Mouse (Mus musculus) MEL (cell line): ENCODE measurements around the gene Hsp90aa1.
"Not testable (repeated sequence)": the region's sequence is repeated elsewhere in the genome, so short reads cannot be mapped to it uniquely, and the experiment has no call there.

ENCODE experiments used
- CHD2 ChIP-seq: IDR thresholded peaks from 2 replicates; pipeline ENCODE4 v1.6.1; 2011; ENCODE audit warnings: low read length, improper control_type of control experiment
- CTCF ChIP-seq, 3 experiments: IDR thresholded peaks in 2 of 3; conservative IDR thresholded peaks in 1 of 3; 2 replicates each; pipeline ENCODE4 v1.5.1; 2011 to 2012; ENCODE audit warnings: low read length in 3 of 3, low read depth in 2 of 3, mild to moderate bottlenecking in 2 of 3, improper control_type of control experiment in 1 of 3, inconsistent platforms in 1 of 3, mixed read lengths in 1 of 3, moderate library complexity in 1 of 3; ENCODE audit not compliant: control insufficient read depth in 1 of 3, insufficient read depth in 1 of 3, poor library complexity in 1 of 3, severe bottlenecking in 1 of 3
- E2F4 ChIP-seq: IDR thresholded peaks from 2 replicates; pipeline ENCODE4 v1.6.1; 2011; ENCODE audit warnings: low read depth, low read length, improper control_type of control experiment, borderline replicate concordance
- EP300 ChIP-seq, 2 experiments: IDR thresholded peaks; 2 replicates each; pipeline ENCODE4 v1.6.1; 2011; ENCODE audit warnings: improper control_type of control experiment in 2 of 2, low read length in 2 of 2, low read depth in 1 of 2, mild to moderate bottlenecking in 1 of 2
- GATA1 ChIP-seq: IDR thresholded peaks from 2 replicates; pipeline ENCODE4 v1.6.1; 2011; ENCODE audit warnings: low read depth, low read length, improper control_type of control experiment
- HCFC1 ChIP-seq: IDR thresholded peaks from 2 replicates; pipeline ENCODE4 v1.6.1; 2012; ENCODE audit warnings: low read depth, mild to moderate bottlenecking, inconsistent platforms, low read length, improper control_type of control experiment, moderate library complexity
- NELFE ChIP-seq: IDR thresholded peaks from 2 replicates; pipeline ENCODE4 v1.6.1; 2011; ENCODE audit warnings: low read depth, low read length, improper control_type of control experiment
- POLR2A ChIP-seq, 2 experiments: IDR thresholded peaks; 2 replicates each; pipeline ENCODE4 v1.6.1; 2011 to 2012; ENCODE audit warnings: low read length in 2 of 2, mild to moderate bottlenecking in 2 of 2, control low read depth in 1 of 2, improper control_type of control experiment in 1 of 2, low read depth in 1 of 2, moderate library complexity in 1 of 2; ENCODE audit not compliant: control insufficient read depth in 1 of 2, insufficient read depth in 1 of 2, poor library complexity in 1 of 2
- SMC3 ChIP-seq: IDR thresholded peaks from 2 replicates; pipeline ENCODE4 v1.6.1; 2011; ENCODE audit warnings: low read depth, low read length, improper control_type of control experiment
- TAL1 ChIP-seq: IDR thresholded peaks from 2 replicates; pipeline ENCODE4 v1.6.1; 2012; ENCODE audit warnings: mild to moderate bottlenecking, inconsistent platforms, low read length, moderate library complexity, mixed read lengths
- USF1 ChIP-seq: IDR thresholded peaks from 2 replicates; pipeline ENCODE4 v1.6.1; 2014; ENCODE audit warnings: low read depth, mild to moderate bottlenecking, inconsistent platforms, low read length, improper control_type of control experiment, moderate library complexity
- ZC3H11A ChIP-seq: IDR thresholded peaks from 2 replicates; pipeline ENCODE4 v1.6.1; 2012; ENCODE audit warnings: low read depth, mild to moderate bottlenecking, inconsistent platforms, low read length, improper control_type of control experiment

DNA sequence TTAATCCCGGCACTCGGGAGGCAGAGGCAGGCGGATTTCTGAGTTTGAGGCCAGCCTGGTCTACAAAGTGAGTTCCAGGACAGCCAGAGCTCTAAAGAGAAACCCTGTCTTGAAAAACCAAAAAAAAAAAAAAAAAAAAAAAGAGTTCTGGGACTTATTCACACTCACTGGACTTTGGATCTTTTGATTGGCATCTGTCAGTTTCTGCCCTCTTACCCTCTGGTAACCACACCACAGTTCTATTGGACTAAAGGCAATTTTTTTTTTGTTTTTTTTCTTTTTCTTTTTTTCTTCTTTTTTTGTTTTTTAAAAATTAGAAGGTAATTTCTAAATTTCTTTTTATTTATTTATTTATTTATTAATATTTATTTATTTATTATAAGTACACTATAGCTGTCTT is 30.7 kb upstream of the Hsp90aa1 start:
- not testable (repeated sequence) for TF ChIP-seq POLR2A (IDR thresholded peaks at IDR 0.05; ENCODE audit: control insufficient read depth in 1 of 2, insufficient read depth in 1 of 2, low read depth in 1 of 2, low read length in 2 of 2, poor library complexity in 1 of 2); CTCF (IDR thresholded peaks at IDR 0.05 in 2 of 3, conservative IDR thresholded peaks at IDR 0.05 in 1 of 3; ENCODE audit: control insufficient read depth in 1 of 3, insufficient read depth in 1 of 3, low read depth in 2 of 3, low read length in 3 of 3, poor library complexity in 1 of 3, severe bottlenecking in 1 of 3); EP300 (IDR thresholded peaks at IDR 0.05; ENCODE audit: low read depth in 1 of 2, low read length in 2 of 2); SMC3; TAL1; USF1; HCFC1; CHD2; E2F4; GATA1; NELFE; ZC3H11A
